Mouse (Mus musculus) CD4-positive, CD25-positive, alpha-beta regulatory T cell, adult 4 months (primary cell): ENCODE measurements around the gene Kcnk4. TPM values are rescaled to one million over a fixed set of nuclear protein-coding genes. Genes with fewer than 3 reads are reported as not detected.

Experiments
- ATAC-seq: one replicate; pipeline ENCODE4 v1.8.0; 2017
- polyA plus RNA-seq, 2 experiments: library from polyadenylated mRNA; unstranded; fragments of 100-300 nt; shearing (Covaris generic); gene quantifications; one replicate each; pipeline ENCODE4 v1.2.1; 2017

Kcnk4 gene
- polyA plus RNA-seq, 2 experiments from 2014 or later: not detected

- no peak for ATAC-seq
These were observed 2.0 kb upstream of the Kcnk4 start for GRCm38 (mm10) chr19:6936299-6936698.

GRCm38 (mm10) chr19:6933436-6934194 lies 700 bp downstream of the Kcnk4 start:
- ATAC-seq: no peak

GRCm38 (mm10) chr19:6933102-6933435 lies 1.2 kb downstream of the Kcnk4 start:
- no peak for ATAC-seq

GRCm38 (mm10) chr19:6932018-6932417 lies 2.3 kb downstream of the Kcnk4 start:
- no peak for ATAC-seq

GRCm38 (mm10) chr19:6931002-6931401 lies 3.3 kb downstream of the Kcnk4 start:
- no peak for ATAC-seq

GRCm38 (mm10) chr19:6928080-6928479 lies 6.2 kb downstream of the Kcnk4 start:
- no peak for ATAC-seq

- ATAC-seq: no peak
These were observed 7.6 kb downstream of the Kcnk4 start for GRCm38 (mm10) chr19:6926559-6927255.

GRCm38 (mm10) chr19:6925611-6926329 lies 8.5 kb downstream of the Kcnk4 start:
- ATAC-seq: no peak

- ATAC-seq: no peak
These were observed 9.1 kb downstream of the Kcnk4 start, which contains the start of gene Catsperz for GRCm38 (mm10) chr19:6925307-6925573. TSS of gene Catsperz (minus strand) at chr19:6925380.

- ATAC-seq: no peak
These were observed 9.6 kb downstream of the Kcnk4 start for GRCm38 (mm10) chr19:6924461-6925306.

GRCm38 (mm10) chr19:6922901-6923735 lies 11.2 kb downstream of the Kcnk4 start:
- no peak for ATAC-seq

- ATAC-seq: peak; percentile 94
These were observed 12.4 kb downstream of the Kcnk4 start, which contains the start of gene Esrra for GRCm38 (mm10) chr19:6921647-6922567. TSS of gene Esrra (minus strand) at chr19:6921813.

- no peak for ATAC-seq
These were observed 13.3 kb downstream of the Kcnk4 start for GRCm38 (mm10) chr19:6920741-6921636.

- ATAC-seq: no peak
These were observed 14.2 kb downstream of the Kcnk4 start for GRCm38 (mm10) chr19:6919876-6920740.

- ATAC-seq: no peak
These were observed 14.9 kb downstream of the Kcnk4 start for GRCm38 (mm10) chr19:6919431-6919830.

- ATAC-seq: no peak
These were observed 16.0 kb downstream of the Kcnk4 start for GRCm38 (mm10) chr19:6918321-6918720.

GRCm38 (mm10) chr19:6916496-6916895 lies 17.8 kb downstream of the Kcnk4 start:
- ATAC-seq: no peak

GRCm38 (mm10) chr19:6915276-6915675 lies 19.0 kb downstream of the Kcnk4 start:
- ATAC-seq: no peak

- no peak for ATAC-seq
These were observed 19.8 kb downstream of the Kcnk4 start for GRCm38 (mm10) chr19:6914540-6914939.
